Mouse (Mus musculus): ENCODE results near the gene Gpr88.

DNA sequence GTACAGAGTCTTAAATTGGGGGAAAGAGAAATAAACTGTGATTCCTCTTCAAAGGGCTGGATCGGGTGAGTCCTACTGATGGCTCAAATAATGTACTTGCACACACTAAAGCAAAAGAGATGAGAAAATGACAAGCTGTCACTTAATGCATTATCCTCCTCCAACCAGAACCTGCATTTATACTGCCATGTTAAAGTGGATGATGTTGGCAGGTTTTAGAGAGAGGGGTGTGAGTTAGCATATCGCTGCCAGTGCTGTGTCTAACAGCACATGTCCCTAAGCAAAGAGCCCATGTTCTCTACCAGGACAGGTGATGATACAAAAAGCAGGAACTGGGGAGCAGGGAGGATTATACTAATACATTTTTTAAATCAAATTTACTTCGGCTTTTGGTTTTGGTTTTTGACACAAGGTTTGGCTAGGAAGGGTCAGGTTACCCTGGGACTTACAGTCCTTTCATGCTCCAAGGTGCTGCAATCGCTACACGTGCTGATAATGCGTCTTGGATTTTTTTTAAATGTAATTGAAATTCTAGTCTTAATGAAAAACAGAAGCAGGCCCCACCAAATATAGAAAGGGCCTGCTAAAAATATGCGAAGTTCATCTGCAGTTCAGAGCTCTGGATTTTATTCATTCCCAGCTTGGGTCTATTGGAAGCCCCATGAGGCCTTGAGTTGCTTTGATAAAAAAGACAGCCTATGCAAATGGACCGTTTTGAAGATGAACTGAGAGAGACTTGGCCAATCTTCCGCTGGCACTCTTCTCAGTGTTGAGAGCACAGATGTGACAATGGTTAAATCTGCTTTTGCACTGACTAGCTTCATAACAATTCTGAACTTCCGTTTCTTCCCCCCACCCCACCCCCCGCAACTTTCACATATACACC lies 24.7 kb downstream of the Gpr88 start:
- TF ChIP-seq GABPA (IDR thresholded peaks at IDR 0.05; ENCODE audit: low read depth, low read length), result no peak
- no peak for TF ChIP-seq POLR2A (IDR thresholded peaks at IDR 0.05; ENCODE audit: control insufficient read depth in 1 of 2, insufficient read depth in 1 of 2, low read depth in 1 of 2, low read length in 2 of 2, poor library complexity in 1 of 2)
- no peak for TF ChIP-seq USF1 (IDR thresholded peaks at IDR 0.05; ENCODE audit: low read depth, low read length)
- TF ChIP-seq ZC3H11A (IDR thresholded peaks at IDR 0.05; ENCODE audit: low read depth, low read length), result no peak
- TF ChIP-seq MEF2A (IDR thresholded peaks at IDR 0.05; ENCODE audit: extremely low read depth, insufficient replicate concordance, low read depth, low read length, poor library complexity, severe bottlenecking), result no peak
- TF ChIP-seq CTCF (IDR thresholded peaks at IDR 0.05 in 2 of 3, conservative IDR thresholded peaks at IDR 0.05 in 1 of 3; ENCODE audit: control insufficient read depth in 1 of 3, insufficient read depth in 1 of 3, low read depth in 2 of 3, low read length in 3 of 3, poor library complexity in 1 of 3, severe bottlenecking in 1 of 3), result no peak
- no peak for TF ChIP-seq ZNF384 (IDR thresholded peaks at IDR 0.05; ENCODE audit: low read depth, low read length)
- TF ChIP-seq E2F4 (IDR thresholded peaks at IDR 0.05; ENCODE audit: borderline replicate concordance, low read depth, low read length), result no peak
- no peak for TF ChIP-seq GATA1 (IDR thresholded peaks at IDR 0.05; ENCODE audit: low read depth, low read length)
- no peak for TF ChIP-seq JUND (IDR thresholded peaks at IDR 0.05; ENCODE audit: low read depth, low read length)
- TF ChIP-seq ELF1 (IDR thresholded peaks at IDR 0.05; ENCODE audit: low read depth, low read length), result no peak
